Mouse (Mus musculus) cerebellum, adult 2 months (tissue): Measurements from ENCODE around the gene Tnfsf13.

Source experiments
- CTCF ChIP-seq: fragments of 200-500 bp; IDR thresholded peaks from 2 replicates; pipeline ENCODE4 v1.5.1; 2011; ENCODE audit warnings: low read depth, mild to moderate bottlenecking, control low read depth, low read length, moderate library complexity, borderline replicate concordance; ENCODE audit not compliant: insufficient read depth
- POLR2A ChIP-seq: fragments of 200-500 bp; IDR thresholded peaks from 2 replicates; pipeline ENCODE4 v1.6.1; 2011; ENCODE audit warnings: low read length, control low read depth, borderline replicate concordance; ENCODE audit not compliant: insufficient read depth

DNA sequence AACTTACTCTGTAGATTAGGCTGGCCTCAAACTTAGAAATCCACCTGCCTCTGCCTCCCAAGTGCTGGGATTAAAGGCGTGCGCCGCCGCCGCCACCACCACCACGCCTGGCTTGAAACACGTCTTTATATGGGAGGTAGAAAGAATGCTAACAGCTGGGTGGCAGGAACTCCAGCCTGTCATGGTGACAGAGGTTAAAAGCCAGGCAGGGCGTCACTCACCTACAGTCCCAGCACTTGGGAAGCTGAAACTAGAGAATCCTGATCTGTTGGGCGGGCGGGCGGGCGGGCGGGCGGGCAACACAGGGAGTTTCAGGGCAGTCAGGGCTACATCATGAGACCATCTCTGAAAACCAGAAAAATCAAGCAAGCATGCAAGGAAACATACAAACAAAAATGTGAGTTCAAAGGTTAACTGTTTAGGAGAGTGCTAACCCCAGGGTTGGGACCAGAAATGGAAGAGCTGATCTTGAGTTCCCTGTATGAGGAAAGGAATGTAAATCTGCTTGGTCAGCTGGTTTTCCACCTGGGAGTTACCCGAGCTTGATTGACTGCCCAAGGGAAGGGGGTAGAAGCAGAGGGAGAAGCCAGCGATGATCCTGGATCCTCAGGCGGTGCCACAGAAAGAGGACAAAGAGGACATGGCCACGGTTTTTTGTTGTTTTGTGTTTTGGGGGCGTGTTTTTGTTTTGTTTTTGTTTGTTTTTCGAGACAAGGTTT, 27.5 kb upstream of the Tnfsf13 start:
- TF ChIP-seq CTCF: no peak
- no peak for TF ChIP-seq POLR2A
